Mouse (Mus musculus): ENCODE measurements at regions not wholly inside any gene's neighbourhood (a gene's known extent, or its start where the extent isn't known, plus 50 kb on each side); places are given as distances from the start of the nearest gene placed in this dataset.
"Not testable (repeated sequence)": the region's sequence is repeated elsewhere in the genome, so short reads cannot be mapped to it uniquely, and the experiment has no call there.

- no peak for DNase-seq (ENCODE audit: low spot score in 2 of 2)
Measured at GRCm38 (mm10) chr8:56927166-56927565, 376.3 kb downstream of the Fbxo8 start.

- no peak for DNase-seq (ENCODE audit: low spot score in 2 of 2)
Measured at GRCm38 (mm10) chr8:56929076-56929475, 378.2 kb downstream of the Fbxo8 start.

- no peak for DNase-seq (ENCODE audit: low spot score in 2 of 2)
Measured at GRCm38 (mm10) chr8:56932421-56932820, 381.5 kb downstream of the Fbxo8 start.

GRCm38 (mm10) chr8:56962186-56962585 lies 358.6 kb upstream of the Hand2 start:
- no peak for DNase-seq (ENCODE audit: low spot score in 2 of 2)

DNA sequence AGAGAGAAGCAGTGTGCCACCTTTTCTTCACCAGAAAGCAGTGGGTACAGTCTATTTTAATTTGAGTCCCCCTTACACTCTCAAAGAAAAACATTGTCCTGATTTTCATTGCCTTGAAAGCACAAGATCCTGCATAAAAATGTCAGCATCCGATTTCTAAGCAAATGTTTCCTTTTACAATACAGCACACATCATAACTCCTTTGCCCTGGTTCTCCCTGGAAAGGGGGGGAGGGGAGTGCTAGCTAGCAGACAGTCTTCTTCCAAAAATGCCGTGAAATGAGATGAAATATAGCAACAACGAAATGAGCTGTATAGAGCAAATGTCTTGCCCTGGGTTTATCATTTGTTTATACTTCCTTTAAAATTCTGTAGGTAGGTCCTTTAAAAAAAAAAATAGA lies 350.5 kb upstream of the Hand2 start:
- no peak for DNase-seq (ENCODE audit: low spot score in 2 of 2)

- no peak for DNase-seq (ENCODE audit: low spot score in 2 of 2)
Measured at GRCm38 (mm10) chr8:56978994-56979393, 341.8 kb upstream of the Hand2 start.

GRCm38 (mm10) chr8:56979416-56979815 lies 341.4 kb upstream of the Hand2 start:
- DNase-seq (ENCODE audit: low spot score in 2 of 2), result no peak

DNA sequence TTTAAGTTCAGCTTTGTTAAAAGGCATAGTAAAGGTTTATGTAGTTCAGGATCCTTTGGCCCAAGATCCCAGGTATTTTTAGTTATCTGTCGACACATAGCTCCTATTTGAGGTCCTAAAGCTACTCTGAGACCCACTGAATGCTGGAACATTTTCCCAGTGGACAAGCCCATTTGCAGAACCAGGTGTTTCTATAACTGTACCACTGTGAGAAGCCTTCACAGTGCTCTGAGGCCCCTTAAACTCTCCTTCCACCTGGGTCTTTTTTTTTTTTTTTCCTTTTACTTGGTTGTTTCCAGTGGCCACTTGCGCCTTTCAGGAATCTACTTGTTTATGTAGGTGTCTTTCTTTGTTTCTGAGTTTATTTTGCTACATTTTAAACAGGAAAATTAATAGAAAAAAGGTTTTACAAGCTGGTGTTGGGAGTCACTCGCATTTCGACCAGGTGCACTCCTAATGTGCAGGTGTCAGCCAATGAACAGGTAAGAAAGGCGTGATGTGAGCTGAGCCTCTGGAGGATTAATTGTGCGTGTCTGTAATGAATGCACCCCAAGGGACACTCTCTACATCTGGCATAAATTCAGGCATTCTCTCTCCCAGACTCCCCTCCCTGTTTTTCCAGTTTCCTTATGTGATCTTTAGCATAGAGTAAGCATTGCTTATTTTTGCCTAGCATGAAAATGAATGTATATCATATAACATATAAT lies 310.3 kb upstream of the Hand2 start:
- DNase-seq (ENCODE audit: low spot score in 2 of 2), result no peak

DNA sequence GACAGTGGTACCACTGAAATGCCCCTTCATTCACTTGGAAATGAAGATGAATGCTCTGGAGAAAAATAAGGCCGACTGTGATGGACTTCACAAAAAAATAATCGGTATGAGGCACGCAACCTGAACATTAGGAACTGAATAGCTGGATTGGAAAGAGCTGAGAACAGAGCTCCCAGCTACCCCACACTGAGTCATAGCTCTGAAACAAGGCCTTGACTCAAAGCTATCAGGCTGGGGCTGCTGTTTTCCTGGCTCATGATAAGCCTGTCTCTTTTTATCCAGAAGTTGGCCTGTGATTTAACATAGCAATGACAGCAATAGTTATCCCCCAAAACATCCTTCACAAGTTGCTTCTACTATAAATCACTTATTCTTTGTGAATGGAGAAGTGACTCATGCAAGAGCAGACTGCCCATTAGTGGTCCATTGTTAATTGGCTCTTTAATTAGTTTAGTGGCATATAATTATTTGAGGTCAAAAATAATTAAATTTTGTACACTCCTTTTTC lies 306.9 kb upstream of the Hand2 start:
- no peak for DNase-seq (ENCODE audit: low spot score in 2 of 2)

- DNase-seq (ENCODE audit: low spot score in 2 of 2), result no peak
Measured at GRCm38 (mm10) chr8:57016329-57016728, 304.5 kb upstream of the Hand2 start.

DNA sequence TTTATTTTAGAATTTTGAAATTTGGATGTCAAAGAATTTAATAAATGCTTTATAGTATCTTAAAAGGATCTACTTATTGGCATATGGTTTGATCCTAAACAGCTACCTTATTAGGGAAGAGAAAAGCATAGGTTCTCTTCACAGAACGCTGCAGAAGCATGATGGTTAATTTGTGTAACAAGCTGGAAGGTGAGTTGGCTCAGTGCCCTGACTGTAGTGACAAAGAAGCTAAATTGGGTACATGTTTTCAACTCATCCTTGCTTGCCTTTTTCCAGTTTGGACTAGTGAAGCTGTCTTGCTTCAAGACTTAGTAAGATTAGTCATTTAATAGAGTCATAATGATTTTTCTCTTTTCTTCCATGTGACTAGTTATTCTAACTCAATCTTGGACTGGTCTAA lies 292.7 kb upstream of the Hand2 start:
- DNase-seq (ENCODE audit: low spot score in 2 of 2), result not testable (repeated sequence)

GRCm38 (mm10) chr8:57048490-57048889 lies 272.3 kb upstream of the Hand2 start:
- no peak for DNase-seq (ENCODE audit: low spot score in 2 of 2)

DNA sequence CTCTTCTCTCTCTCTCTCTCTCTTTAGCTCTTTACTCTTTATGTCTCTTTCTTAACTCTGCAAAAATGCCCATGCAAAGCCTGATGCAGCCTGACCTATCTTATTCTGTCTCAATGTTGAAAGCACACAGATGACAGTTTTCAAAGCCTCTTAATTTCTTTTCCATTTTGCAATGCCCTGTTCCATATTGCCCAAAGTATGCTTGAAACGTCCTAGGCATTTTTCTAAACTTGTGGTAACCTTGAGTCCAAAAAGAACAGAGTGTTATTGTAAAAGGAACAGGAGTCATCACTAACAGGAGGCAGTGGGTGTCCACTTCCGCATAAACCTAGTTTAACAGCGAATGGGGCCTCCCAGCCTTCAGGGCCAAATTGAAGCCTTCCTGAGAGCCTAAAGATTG lies 271.9 kb upstream of the Hand2 start:
- no peak for DNase-seq (ENCODE audit: low spot score in 2 of 2)

- DNase-seq (ENCODE audit: low spot score in 2 of 2), result no peak
Measured at GRCm38 (mm10) chr8:57052661-57053060, 268.1 kb upstream of the Hand2 start.

DNA sequence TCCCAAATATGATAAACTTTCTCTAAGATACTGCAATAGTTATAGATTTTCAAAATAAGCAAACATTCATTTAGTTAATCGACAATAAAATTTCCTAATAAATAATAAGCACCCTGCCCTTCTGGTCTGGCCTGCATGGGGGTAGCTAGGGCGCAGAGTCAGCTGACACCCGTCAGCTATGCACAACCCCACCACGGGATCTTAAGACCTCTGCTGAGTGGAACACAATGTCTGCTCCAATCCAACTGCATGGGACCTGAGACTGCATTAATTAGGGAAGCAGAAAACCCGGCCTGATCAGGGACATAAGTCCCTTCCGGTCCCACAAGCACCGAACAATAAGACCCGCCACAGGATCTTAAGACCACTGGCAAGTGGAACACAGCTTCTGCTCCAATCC lies 243.8 kb upstream of the Hand2 start:
- DNase-seq (ENCODE audit: low spot score in 2 of 2), result no peak

GRCm38 (mm10) chr8:57086811-57087210 lies 234.0 kb upstream of the Hand2 start:
- no peak for DNase-seq (ENCODE audit: low spot score in 2 of 2)

DNA sequence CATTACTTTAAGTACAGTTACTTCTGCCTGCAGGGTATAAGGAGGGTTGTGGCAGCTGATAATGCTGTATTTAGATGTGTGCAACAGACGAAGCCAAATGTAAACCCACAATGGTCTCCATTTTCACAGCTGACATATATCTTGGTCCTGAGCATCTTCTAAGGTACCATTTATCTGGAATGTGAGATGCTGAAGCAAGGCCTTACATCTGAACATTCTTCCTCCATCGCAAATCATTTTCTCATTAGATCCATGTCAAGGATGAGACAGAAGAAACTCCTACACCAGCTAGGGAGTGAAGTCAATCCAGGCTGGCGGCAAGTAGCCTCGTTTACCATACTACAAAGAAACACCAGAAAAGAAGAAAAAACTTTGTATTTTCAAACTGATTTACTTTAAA lies 228.4 kb upstream of the Hand2 start:
- DNase-seq (ENCODE audit: low spot score in 2 of 2), result no peak

DNA sequence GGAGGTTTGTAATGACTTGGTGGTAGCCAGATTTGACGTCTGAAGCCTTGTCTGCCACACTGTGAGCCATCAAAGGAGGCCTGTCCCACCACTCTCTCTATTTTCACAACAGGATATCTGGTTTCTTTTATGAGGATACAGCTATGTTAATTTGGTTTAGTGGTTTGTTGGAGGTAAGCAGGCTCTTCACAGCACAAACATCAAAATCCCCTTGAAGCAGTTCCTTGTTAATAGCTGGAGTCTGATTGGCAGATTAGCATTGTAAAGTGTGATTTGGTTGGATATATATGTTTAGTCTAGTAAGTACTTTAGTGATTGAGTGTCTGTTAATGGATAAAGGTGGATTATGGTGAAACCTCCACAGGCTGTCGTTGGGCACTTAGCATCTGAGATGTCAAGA lies 225.6 kb upstream of the Hand2 start:
- no peak for DNase-seq (ENCODE audit: low spot score in 2 of 2)

- not testable (repeated sequence) for DNase-seq (ENCODE audit: low spot score in 2 of 2)
Measured at GRCm38 (mm10) chr8:57110765-57111402, 209.9 kb upstream of the Hand2 start.

GRCm38 (mm10) chr8:57111403-57111771 lies 209.4 kb upstream of the Hand2 start:
- no peak for DNase-seq (ENCODE audit: low spot score in 2 of 2)

DNA sequence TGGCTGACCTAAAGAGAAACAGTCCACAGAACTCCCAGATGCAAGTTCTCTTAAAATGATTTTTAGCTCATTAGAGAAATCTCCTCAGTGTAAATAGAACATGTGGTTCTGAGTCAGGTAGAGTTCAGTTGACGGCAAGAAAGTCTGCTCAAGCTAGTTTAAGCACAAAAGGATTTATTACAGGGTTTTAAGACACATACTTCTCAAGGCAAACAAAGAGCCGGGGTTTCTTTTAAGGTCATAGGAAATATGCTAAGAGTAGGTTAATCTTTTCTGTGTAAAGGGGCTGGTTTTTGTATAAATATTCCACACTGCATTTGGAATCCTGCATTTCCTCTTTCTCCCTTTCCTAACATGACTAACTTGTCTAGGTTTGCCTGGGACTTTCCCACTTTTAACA lies 206.9 kb upstream of the Hand2 start:
- no peak for DNase-seq (ENCODE audit: low spot score in 2 of 2)

- no peak for DNase-seq (ENCODE audit: low spot score in 2 of 2)
Measured at GRCm38 (mm10) chr8:57115303-57115702, 205.5 kb upstream of the Hand2 start.

- DNase-seq (ENCODE audit: low spot score in 2 of 2), result no peak
Measured at GRCm38 (mm10) chr8:57134041-57134440, 186.7 kb upstream of the Hand2 start.

DNA sequence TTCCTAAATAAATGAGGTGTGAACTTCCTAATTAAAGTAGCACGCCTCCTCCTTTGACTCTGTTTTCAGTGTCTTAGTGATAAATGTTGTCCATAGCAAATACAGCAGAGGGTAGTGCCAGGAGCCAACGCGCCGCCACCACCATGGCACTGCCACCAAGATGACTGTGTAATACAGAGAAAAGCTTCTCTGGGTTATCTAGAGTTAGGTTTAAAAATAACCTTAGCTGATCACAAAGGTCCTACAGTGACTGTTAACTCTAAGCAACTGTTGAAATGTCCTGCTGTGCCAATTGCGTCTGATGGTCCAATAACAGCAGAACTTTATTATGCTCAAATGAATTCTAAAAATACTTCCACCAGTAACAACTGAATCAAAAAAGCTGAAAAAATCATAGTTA lies 186.1 kb upstream of the Hand2 start:
- DNase-seq (ENCODE audit: low spot score in 2 of 2), result no peak
